Mouse (Mus musculus) thymus, postnatal 0 days (tissue): ENCODE results near the gene Cd96. TPM values are rescaled to one million over a fixed set of nuclear protein-coding genes. Genes with fewer than 3 reads are reported as not detected.

Source experiments
- DNase-seq: peaks from one replicate; pipeline ENCODE4 v3.0.0-alpha.2; 2015; ENCODE audit warnings: low spot score
- polyA plus RNA-seq: library from polyadenylated mRNA; unstranded; fragments of >200 nt; fragmentation: Nextera tagmentation; extraction: Ambion mirVana; gene quantifications from 2 replicates; pipeline ENCODE4 v1.2.1, GENCODE M21; 2015

Cd96 gene
- polyA plus RNA-seq, 1 experiment from 2014 or later, result 60.4 TPM

GRCm38 (mm10) chr16:46046906-46047305 lies 73.1 kb downstream of the Cd96 start:
- no peak for DNase-seq

GRCm38 (mm10) chr16:46036261-46036660 lies 83.8 kb downstream of the Cd96 start:
- DNase-seq, result no peak

DNA sequence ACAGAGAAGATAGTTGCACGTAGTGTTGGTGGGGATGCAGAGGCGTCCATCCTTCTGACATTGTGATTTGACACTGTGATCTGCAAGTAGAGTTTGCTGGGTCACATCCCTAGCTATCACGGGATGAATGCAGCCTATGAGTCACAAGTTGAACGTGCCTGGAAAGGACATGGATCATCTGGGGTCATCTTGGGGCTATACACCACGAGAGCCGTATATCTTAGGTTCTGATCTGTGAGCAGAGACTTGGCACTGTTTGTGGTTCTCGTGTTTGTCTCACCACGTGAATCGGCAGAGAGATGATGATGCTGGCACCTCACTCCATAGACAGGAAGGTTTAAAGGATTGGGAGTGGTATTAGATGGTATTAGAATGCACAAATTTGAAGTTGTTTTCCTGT lies 86.2 kb downstream of the Cd96 start:
- no peak for DNase-seq

DNA sequence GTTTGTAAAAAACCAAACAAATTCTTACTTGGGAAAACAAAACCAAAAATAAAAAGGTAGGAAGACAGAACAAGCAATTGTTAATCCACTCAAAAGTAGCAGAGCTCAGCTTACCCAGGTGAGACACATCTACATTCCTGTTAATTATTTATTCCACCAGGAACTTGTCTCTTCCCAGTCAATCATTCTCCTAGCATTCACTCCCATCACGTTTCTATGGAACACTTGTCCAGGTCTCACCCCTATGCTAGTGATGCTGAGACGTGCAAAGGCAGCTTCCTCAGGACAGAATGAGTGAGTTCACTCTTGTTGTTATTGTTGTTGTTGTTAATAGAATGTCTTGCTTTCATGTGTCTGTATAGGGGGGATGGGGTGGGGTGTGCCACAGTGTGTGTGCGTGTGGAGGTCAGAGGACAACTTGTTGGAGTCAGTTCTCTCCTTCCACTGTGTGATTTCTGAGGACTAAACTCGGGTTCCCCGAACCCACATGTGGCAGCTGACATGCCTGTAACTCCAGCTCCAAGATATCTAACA lies 97.0 kb downstream of the Cd96 start:
- no peak for DNase-seq

DNA sequence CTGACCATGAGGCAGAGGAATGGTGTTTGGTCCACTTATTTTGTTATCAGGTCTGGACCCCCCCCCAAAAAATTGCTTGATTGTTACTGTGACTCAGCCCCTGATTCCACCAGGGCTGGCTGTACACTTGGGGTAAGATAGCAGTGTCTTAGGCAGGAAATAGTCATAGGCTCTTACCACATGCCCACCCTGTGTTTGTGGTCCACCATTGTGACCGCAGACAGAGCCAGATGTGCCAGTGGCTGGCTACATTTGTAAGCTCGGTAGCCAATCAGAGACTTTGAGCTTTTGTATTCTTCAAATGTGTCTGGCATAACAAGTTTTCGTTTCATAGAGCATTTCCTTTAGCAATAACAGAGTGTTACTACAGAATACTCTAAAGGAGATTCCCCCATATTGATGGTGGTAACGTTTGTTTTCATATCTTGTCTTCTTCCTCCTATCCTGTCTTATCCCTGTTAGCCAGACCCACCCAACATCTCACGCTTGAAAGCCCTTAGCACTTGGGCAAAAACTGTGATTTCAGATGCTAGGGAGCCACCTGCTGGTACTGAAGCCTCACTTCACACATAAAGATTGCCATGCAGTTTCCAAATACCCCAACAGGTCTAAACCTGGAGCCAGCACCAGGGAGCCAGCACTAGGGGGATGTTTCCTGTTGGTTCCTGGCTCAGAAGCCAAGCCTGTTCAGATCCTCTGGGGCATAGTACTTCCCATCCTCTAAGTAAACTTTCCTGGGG lies 97.7 kb downstream of the Cd96 start:
- DNase-seq, result peak; percentile 85

- DNase-seq, result no peak
Measured at GRCm38 (mm10) chr16:46021302-46021701, 98.7 kb downstream of the Cd96 start.

- DNase-seq, result no peak
Measured at GRCm38 (mm10) chr16:46020396-46020795, 99.7 kb downstream of the Cd96 start.

- DNase-seq, result no peak
Measured at GRCm38 (mm10) chr16:46019799-46020198, 100.3 kb downstream of the Cd96 start.

DNA sequence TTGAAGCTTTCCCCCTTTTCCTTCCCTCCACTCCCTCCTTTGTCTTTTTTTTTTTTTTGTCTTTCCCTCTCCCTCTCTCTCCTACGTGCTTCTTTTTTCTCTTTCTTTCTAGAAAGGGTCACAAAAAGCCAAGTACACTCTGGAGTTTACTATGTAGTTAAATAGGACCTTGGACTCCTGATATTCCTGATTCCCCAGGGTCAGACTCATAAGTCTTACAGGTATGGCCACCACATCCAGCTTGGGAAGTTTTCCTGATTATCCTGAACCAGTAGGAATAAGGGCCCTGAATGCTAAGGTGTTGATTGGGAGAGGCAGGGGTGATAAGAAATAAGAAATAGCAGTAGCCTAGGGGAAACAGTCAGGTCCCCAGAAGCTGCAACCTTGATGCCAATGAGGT lies 100.7 kb downstream of the Cd96 start:
- DNase-seq, result no peak

GRCm38 (mm10) chr16:46011696-46012095 lies 108.4 kb downstream of the Cd96 start:
- no peak for DNase-seq

- peak; percentile 84 for DNase-seq
Measured at GRCm38 (mm10) chr16:46010906-46011220, 109.2 kb downstream of the Cd96 start.

DNA sequence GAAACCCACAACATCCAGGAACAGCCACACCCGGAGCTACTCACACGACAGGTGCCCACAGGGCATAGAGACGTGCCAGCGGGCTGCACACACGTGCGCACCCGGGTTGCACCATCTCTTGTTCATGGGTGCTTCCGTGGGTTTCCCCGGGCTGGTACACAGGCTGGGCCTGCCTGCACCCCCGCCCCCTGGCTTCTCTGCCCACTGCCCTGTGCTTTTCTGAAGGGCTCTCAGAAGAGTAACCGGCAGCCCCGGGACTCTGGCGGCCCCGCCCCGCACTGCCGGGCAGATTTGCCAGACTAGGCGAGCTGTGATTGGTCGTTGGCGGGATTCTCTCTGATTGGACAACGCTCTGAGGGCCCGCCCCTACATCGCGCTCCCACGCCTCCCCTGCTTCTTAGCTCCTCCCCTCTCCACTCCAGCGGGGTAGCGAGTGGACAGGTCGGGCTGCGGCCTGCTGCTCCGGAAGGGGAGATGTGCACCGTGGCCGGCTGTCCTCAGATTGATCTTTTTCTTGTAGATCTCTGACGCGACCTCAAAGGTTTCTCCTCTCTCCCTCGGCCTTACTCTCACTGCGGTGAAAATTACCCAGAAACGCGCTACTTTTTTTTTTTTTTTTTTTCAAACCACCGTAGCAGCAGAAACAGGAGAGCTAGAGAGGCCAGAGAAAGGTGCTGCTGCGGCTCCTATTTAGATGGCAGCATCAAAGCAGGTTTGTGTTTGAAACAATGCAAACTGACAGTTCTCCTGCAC lies 109.7 kb downstream of the Cd96 start, which contains the start of gene Plcxd2:
Gene Plcxd2 (minus strand): TSS at position 66 of the 753 bp plus-strand sequence.
- peak; percentile 96 for DNase-seq

DNA sequence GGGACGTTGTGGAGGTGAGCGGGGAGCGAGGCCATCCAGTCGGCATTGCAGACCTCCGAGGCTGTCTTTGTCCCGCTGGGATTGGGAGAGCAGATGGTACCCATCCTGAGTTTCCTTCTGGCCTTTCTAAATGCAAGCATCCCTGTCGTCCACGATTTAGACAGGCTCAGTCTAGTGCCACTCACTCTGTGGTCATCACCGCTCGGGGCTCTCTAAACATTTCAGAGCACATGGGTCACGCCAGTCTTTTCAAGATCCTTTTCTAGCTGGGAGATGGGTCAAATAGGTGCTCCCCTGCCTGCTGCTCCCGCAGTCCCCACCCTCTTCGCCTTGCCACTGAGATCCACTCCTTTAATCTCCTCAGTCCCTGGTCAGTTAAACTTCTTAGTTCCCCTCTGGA lies 110.3 kb downstream of the Cd96 start:
- no peak for DNase-seq

DNA sequence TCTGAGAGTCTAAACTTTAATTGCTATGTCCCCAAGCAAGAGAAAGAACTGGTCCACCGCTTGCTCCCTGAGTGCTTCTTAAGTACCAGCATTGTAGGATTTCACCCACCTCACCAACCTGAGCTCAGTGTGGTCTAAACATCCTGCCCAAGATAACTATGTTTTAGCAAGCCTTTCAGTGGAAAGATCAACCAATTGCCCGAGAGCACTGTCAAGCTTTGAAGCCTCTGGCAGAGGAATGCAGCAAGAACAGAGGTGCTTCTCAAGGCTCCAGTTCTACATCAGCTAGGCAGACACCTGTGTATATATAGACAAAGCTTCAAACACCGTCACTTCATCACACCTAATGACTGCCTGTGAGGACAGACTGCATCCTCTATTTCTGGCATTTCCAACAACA lies 111.3 kb downstream of the Cd96 start:
- peak; percentile 74 for DNase-seq

GRCm38 (mm10) chr16:46008036-46008605 lies 111.9 kb downstream of the Cd96 start:
- no peak for DNase-seq

- peak; percentile 91 for DNase-seq
Measured at GRCm38 (mm10) chr16:46006261-46006660, 113.8 kb downstream of the Cd96 start.

DNA sequence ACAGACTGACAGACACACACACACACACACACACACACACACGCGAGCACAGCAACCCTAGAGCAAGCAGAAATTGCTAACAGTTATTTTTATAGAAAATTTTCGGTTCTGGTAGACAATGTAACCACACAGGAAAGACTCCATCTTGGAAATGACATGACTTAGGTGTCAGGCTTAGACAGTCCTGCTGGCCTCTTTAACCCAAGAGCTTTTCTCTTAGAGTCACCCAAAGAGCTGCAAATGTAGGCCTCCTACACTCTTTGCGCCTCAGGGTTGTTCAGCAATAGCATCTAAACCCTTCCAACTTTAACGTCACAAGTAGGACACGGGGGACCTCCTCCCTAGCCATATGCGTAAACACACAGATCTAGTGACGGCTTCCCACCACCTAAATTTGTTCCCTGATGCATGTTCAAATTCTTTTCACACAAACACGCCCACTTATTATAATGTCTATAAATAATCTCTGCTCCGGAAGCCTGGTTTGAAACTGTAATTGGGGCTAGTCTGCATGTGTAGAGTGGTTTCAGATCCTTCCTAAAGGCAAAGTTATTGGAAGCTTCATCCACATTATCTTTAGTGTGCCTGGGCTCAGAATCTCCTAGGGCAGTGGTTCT lies 118.4 kb downstream of the Cd96 start:
- DNase-seq, result no peak

GRCm38 (mm10) chr16:46000976-46001375 lies 119.1 kb downstream of the Cd96 start:
- no peak for DNase-seq

DNA sequence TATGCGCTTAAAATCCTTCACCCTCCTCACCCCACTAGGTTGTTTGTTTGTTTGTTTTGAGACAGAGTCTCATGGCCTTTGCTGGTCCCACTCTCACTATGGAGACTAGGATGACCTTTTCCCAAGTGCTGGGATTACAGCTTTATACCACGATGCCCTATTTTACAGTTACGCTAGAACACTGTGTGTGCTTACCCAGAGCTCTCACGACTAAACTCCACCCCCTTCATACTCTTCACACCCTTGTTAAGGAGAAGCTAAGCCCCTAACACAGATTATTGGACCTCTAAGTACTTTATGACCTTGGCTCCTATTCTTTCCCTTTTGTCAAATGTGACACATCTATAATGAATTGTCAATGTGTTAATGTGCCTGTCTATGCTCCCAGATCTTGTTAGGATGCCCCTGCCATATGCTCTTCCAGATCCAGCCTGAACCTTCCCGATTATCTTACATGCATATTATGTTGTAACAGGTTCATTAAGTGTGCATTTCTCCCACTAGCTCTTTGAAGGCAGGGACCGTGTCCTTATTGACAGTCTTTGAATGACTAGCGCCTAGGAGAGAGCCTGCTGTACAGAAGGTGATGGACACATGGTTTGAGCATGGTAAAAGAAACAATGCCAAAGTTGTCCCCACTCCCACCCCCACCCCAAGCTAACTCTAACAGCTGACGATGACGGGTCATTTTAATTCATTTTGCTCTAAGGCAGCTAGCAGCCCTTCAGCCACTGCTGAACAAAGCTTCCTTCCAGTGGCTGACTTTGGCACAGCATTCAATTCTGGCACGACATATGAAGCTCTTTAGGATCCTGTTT lies 120.5 kb downstream of the Cd96 start:
- DNase-seq, result no peak

- DNase-seq, result peak; percentile 70
Measured at GRCm38 (mm10) chr16:45998231-45998630, 121.8 kb downstream of the Cd96 start.
